Mouse (Mus musculus) 416B (cell line): ENCODE results near the gene Rnf222.
A peak's percentile ranks its signal among the peaks of the same experiment; 100 is the strongest.

Experiments
- DNase-seq: peaks from one replicate; pipeline ENCODE4 v3.0.0; 2011; ENCODE audit warnings: low read depth

Gene Rnf222

DNA sequence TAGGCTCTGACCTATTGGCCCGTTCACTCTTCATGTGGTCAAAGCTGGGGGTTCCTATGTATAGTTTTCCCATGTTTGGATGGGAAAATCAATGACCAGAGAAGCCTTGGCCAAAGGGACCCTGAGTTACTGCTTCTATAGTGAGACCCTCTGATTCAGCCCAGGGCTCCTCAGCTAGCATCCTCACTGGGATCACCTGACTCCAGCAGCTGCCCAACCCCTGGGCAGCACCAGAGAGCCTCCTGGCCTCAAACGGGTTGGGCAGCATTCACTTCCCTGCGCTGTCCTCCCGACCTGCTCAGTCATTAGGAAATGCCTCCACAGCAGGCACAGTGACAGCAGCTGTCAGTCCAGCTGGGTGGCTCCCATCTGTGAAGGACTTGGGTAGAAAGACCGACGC is at the start of gene Rnf222:
Rnf222 (plus strand) TSS at position 301 of the 400 bp plus-strand sequence.
- no peak for DNase-seq

- no peak for DNase-seq
Observed at GRCm38 (mm10) chr11:68839606-68840005, 48.7 kb upstream of the Rnf222 start.

DNA sequence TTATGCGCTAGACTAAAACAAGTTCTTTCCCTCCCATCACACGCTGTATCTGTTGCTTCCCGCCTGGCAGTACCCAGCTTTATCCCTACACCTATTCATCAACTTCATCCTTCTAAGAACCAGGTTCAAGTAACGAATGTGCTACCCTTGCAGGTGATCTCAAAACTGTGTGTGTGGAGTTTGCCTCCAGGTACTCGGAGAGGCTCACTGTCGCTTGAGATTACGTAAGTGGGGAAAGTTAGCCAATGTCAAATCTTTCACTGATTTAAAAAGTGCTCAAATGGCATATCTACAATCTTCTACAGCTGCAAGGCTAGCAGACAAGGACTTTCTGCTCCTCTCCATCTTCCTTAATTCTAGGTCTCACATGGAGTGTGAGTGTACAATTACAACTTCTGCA is 37.5 kb upstream of the Rnf222 start:
- no peak for DNase-seq

GRCm38 (mm10) chr11:68851644-68852485 is 36.5 kb upstream of the Rnf222 start:
- DNase-seq = peak; percentile 42

DNA sequence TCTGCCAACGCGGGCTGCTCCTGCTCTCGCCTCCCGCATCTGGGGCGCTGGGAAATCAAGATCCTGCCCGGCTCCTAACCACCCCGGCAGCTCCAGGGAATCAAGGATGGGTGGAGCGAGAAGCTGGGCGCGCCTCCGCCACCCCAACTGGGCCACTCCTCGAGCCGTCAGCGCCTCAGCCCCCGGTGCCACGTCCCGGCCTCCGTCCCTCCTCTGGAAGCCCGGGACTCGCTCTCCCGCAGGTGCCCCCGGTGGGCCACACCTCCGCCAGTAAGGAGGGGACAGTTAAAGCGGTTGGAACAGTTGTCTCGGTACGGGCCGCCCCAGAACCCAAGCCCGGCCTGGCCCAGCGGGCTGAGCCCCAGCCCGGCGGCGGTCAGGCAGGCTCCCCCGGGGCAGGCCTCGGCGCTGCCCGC is 35.9 kb upstream of the Rnf222 start:
- no peak for DNase-seq

GRCm38 (mm10) chr11:68852932-68853409 is 35.4 kb upstream of the Rnf222 start:
- DNase-seq = peak; percentile 99

DNA sequence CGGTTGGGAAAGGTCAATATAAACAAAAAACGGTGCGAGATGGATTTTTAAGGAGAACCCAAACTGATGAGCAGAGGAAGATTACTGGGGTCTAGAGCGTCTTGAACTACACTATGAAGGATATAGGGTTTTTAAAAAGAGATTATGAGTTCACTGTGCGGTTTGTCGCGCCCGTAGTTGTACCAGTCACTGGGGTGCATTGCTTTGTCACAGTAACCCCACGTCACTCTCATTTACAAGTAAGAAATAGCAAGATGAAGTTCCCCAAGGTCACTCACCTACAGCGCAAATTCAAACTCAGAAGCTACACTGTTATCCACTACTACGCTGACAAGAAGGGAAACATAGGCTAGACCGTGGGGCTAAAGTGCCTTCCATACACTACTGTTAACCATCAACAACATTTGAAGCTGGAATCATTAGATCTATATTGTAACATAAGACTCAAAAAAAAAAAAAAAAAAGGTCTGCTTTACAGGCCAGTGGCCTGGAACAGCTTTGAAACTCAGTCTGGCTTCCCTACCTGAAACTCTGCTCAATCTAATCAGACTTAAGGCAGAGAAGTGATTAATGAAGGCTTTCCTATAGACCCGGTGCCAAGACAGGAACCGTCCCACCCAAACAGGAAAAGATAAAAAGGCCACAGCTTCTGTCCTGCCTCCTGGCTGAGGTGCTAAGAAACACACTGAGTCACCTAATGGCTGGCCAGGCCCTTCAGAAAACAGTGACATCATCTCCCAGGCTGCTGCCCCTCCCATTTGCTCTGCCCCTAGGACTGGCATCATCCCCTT is 34.5 kb upstream of the Rnf222 start:
- peak; percentile 96 for DNase-seq

DNA sequence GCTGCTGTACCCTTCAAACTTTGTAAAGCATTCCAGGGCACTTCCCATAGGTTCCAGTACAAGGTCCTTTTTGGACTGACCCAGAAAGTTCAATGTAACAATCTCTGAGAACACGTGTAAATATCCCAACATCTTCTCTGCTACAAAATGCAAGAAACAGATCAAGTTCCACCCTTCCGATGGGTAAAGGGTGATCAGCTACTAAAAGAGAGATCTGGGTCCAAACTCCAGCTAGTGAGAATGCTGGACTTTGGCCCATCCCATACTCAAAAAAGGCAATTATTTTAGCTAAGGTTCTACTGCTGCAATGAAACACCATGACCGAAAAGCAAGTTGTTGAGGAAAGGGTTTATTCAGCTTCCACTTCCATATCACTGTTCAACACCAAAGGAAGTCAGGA is 33.7 kb upstream of the Rnf222 start:
- no peak for DNase-seq

- no peak for DNase-seq
Observed at GRCm38 (mm10) chr11:68857329-68857728, 31.0 kb upstream of the Rnf222 start.

DNA sequence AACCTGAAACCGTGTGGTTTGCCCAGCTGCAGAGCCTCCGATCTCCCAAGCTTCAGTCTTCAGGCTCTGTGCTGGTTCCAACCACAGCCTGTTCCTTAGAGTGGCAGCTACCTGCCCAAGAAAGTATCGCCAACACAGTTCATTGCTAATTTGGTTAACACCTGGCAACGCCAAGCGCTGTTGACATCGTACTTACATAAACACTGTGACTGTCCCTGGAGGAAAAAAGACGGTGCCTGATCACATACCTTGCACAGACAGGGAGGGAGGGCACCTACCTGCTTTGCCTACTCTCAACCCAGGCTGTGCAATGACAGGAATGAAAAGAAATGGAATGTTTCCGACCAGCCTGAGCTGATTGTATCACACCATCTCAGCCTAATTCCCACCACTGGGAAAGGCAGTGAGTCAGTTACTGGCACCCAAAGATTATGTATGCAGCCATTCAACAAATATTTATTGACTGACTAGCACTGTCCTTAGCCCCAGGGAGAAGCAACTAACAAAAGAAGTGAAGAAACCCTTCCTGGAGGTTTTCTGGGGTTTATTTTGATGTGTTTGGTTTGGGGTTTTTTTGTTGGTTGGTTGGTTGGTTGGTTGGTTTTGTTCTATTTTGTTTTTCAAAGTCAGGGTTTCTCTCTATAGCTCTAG is 28.3 kb upstream of the Rnf222 start:
- DNase-seq = no peak

DNA sequence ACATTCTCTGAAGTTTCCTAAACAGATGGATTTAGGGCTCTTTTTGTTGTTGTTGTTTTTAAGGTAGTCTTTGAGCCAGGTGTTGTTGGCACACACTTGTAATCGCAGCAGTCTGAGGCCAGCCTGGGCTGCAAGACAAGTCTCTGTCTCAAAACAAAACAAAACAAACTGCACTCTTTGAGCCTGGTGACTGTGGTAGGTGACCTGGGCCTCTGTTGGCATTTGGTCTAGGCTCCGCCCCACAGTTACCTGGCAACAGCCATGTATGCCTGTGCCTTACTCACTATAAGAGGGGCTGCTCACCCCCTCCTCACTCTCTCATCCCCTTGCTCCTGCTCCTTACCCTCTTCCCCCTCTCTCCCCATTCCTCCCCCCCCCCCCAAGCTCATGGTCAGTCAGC is 26.1 kb upstream of the Rnf222 start:
- no peak for DNase-seq

DNA sequence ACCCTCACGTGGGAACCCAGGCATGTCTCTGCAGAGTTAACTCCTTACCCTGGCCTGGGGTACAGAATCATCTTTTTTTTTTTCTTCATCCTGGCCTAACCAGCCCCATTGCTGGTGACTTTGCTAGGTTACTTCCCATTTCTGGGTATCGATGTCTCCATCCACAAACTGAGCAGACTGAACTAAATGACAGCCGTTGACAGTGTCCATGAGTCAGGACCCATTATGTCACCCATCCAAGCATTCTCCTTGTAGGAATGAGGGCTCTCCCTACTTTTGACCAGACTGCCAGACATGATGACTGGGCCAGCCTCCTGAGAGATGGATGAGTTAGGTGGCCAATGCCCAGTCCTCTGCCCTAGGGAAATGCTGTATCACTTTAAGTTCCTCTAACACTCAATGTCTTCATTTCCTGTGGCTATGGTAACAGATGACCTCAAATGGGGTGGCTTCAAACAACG is 24.7 kb upstream of the Rnf222 start:
- DNase-seq = peak; percentile 88

DNA sequence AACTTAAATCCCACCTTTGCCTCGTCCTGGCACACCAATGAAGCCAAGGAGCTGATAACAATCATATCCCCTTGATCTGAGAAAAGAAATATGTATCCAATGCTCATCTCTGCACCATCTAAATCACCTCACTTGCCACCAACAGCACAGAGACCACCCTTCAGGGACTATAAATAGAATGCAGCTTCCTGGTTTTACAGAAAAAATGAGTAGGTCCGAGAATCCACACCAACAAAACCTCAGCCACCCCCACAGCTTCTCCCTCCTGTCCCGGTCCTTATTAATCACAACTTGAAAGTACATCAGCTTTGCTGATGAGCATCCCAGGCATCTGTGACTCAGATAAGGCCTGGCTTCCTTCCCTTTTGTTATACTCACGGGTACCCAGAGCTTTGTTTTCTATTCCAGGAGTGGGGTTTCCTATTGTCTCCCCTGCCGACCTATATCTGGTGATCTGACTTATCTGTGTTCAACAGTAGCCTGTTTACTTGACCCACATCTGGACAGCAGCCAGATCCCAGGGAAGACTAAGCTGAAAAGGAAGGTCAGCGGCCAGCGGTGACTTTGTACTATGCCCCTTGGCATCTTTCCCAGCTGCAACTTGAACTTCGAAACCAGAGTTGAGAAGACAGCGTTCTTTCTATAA is 23.7 kb upstream of the Rnf222 start:
- peak; percentile 98 for DNase-seq

DNA sequence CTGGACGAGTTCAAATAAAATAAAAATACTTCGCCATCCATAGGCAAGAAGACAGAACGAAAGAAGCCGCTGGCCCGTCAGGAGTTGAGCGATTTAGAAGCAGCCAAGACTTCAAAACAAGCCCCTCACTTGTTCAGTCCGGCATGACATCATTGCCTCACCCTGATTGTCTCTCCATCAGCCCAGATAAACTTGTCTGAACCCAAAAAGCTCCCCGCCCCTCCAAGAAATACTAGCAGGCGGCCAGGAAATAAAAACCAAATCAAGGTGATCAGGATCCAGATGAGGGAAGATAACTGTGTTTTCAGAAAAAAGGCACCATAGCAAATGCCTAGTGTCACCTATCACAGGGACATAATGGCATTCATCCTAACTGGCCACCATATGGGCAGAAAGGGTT is 17.1 kb upstream of the Rnf222 start:
- DNase-seq = peak; percentile 19

DNA sequence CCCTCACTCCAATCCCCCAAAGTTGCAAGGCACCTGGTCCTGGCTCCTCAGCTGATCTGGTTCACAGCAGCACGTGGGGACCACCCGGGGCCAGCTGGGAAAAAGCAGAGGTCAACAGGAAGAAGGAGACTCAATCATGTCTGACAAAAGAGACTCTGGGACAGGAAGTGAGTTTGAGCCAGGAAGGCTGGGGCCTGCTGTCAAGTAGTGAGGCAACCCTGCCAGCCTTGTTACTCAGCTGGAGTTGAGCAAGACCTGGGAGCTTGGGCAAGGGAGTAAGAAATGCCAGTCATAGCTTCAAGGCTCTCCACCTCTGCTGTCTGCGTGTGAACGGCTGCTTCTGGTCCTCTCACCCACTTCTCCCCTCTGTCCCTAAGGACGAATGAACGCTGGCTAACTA is 16.6 kb upstream of the Rnf222 start, which contains the start of gene Ndel1:
Ndel1 (minus strand) TSS at position 111 of the 400 bp plus-strand sequence.
- DNase-seq = peak; percentile 95

DNA sequence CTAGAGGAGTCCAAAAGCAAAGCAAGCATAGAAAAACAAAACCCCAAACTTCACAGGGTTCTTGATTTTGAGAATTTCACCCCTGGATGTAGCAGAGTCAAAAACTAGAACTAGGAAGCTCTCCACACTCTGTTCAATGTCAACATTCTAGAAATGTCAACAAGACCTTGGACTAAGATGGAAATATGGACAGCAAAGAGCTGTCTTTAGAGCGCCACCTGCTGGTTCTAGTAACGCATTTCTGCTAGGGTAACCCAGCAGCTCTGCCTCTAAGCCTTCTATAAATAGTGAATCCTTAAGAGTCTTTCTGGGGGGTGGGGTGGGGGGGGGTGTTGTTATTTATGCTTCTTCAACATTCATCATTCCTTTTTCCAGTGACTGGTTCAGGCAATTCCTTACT is 13.5 kb upstream of the Rnf222 start:
- peak; percentile 83 for DNase-seq

DNA sequence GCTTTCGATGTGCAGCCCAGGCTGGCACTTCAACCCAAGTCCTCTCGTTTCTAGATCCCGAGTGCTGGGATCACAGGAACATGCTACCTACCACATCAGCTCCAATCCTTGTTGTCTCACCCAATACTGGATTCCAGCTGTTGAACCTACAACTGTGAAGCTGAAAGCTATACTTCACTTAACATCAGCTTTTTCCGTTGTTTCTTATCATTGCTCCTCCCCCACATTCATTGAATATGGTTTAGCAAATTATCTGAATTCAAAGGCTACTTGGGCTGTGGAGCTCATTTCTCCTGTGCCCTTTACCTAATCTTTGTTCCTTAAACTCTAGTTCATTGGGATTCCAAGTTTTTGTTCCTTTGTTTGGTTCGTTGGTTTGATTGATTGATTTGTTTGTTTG is 9.5 kb upstream of the Rnf222 start:
- no peak for DNase-seq

- no peak for DNase-seq
Observed at GRCm38 (mm10) chr11:68882107-68882506, 6.2 kb upstream of the Rnf222 start.

DNA sequence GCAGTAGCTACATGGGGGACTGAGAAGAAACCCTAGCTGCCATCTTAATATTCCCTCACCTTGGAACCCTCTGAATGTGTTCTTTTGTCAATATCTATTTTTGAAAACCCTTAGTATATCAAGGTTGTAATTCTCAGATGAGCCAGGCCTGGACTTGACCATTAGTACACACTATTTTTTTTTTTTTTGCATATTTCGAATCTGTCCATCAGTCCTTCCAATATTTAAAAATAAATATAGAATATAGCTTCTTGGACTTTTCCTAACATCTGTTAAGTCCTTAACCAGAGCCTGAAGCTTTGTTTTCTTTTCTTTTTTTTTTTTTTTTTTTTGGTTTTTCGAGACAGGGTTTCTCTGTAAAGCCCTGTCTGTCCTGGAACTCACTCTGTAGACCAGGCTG is 4.5 kb upstream of the Rnf222 start:
- no peak for DNase-seq

DNA sequence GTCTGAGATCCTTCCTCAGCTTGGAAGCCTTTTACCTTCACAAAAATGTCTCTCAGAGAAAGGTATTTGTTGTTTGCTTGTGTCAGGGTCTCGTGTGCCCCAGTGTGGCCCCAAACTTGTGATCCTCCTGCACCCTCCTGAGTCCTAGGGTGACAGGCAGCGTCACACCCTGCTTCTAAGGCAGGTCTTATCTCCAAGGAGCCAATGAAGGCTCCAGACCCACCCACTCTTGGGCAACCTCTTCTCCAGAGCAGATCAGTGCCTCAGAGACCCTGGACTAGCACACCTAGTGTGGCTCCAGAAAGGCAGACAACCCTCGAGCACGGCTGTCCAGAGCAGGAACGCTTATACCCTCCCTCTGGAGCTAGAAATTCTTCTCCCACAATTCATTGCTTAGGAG is 4.0 kb upstream of the Rnf222 start:
- DNase-seq = no peak

GRCm38 (mm10) chr11:68886091-68886490 is 2.3 kb upstream of the Rnf222 start:
- DNase-seq = no peak

- no peak for DNase-seq
Observed at GRCm38 (mm10) chr11:68888653-68889052, 300 bp downstream of the Rnf222 start.
